In genomic region chr1:92215996-92216630, GRCm38 (mm10) we compare ENCODE assay signal across 11 mouse cellular contexts. TPM values are rescaled to one million over a fixed set of nuclear protein-coding genes. Genes with fewer than 3 reads are reported as not detected.
DNase-seq lines count a peak whose midpoint lies in the region; ATAC-seq and TF ChIP-seq lines count a peak whose summit lies in the region.
"Had no signal": no experiment of that assay in that cellular context is flagged by ENCODE, and none has a peak within 500 bp of the region (broad histone marks: within the 10 kb centered on the region; RNA-seq: fewer than 3 reads in every experiment).

No protein-coding gene starts in this region.

- H3K4me1 ChIP-seq in liver, postnatal 0 days (ENCODE audit: insufficient read depth) = no peaks in the 10 kb centered on the region
- H3K4me1 ChIP-seq in embryonic facial prominence, embryonic 14.5 days (ENCODE audit: control insufficient read depth, insufficient read depth, low read length) = peaks cover 22% of the 10 kb centered on the region
- H3K4me1 ChIP-seq in limb, embryonic 14.5 days (ENCODE audit: control insufficient read depth, insufficient read depth, low read length) = peaks cover 33% of the 10 kb centered on the region
- H3K4me1 ChIP-seq: megakaryocyte, embryonic 14.5 days had no signal

- no peak for ATAC-seq in liver, postnatal 0 days
- peak; percentile 37; the same call in 1 of the 2 replicates for ATAC-seq in embryonic facial prominence, embryonic 14.5 days (ENCODE audit: low read depth)
- ATAC-seq in limb, embryonic 14.5 days (ENCODE audit: low FRiP score, low read depth) = peak; percentile 76
- ATAC-seq in activated CD4-positive, CD25-positive, alpha-beta regulatory T cell, adult 4 months = no peak

- peak; percentile 36 for DNase-seq in gastrocnemius, adult 2 months
- no peak for DNase-seq in gastrocnemius, adult 8-10 months (ENCODE audit: low spot score in 2 of 2)
- peak; percentile 13 for DNase-seq in liver
- no peak for DNase-seq in liver, postnatal 0 days
- peak; percentile 83 for DNase-seq in embryonic facial prominence, embryonic 14.5 days (ENCODE audit: low spot score)
- peak; percentile 67 for DNase-seq in limb, embryonic 14.5 days (ENCODE audit: low spot score)
- no peak for DNase-seq in kidney, adult 8-10 months
- DNase-seq: kidney, adult 18-20 months; right cerebral cortex, postnatal 4 days had no signal

- TF ChIP-seq CTCF in gastrocnemius, adult 2 months (IDR thresholded peaks at IDR 0.05) = no peak
- no peak for TF ChIP-seq CTCF in liver, postnatal 0 days (IDR thresholded peaks at IDR 0.05; ENCODE audit: low read depth)

- no peak for TF ChIP-seq POLR2A in limb, embryonic 14.5 days (IDR thresholded peaks at IDR 0.05; ENCODE audit: borderline replicate concordance, extremely low read depth, insufficient read depth, insufficient read length)

- intact Hi-C loops in gastrocnemius, adult 2 months (cut with DNase I) = no loop called here

- 45% methylated on average over 11 of the region's 11 CpGs for WGBS in liver, postnatal 0 days (ENCODE audit: insufficient replicate concordance)
- 51% methylated on average over 11 of the region's 11 CpGs for whole genome bisulfite sequencing in embryonic facial prominence, embryonic 14.5 days
- 38% methylated on average over 11 of the region's 11 CpGs for WGBS in limb, embryonic 14.5 days

- TF ChIP-seq EP300 in liver, postnatal 0 days (IDR thresholded peaks at IDR 0.05; ENCODE audit: low read depth) = no peak

- H3K4me2 ChIP-seq in liver, postnatal 0 days (ENCODE audit: low read depth, low read length) = no peak overlapping the region
- H3K4me2 ChIP-seq in embryonic facial prominence, embryonic 14.5 days (ENCODE audit: low read depth, low read length) = no peak overlapping the region
- 0 out of 2 replicates have a peak overlapping the region, but pooled peaks have one; percentile 1 for H3K4me2 ChIP-seq in limb, embryonic 14.5 days (replicated peaks; ENCODE audit: low read depth, low read length, severe bottlenecking)

- peak overlapping the region; percentile 50 for H3K27ac ChIP-seq in gastrocnemius, adult 2 months
- no peak overlapping the region for H3K27ac ChIP-seq in liver, postnatal 0 days (ENCODE audit: low read depth)
- peak overlapping the region; percentile 49 for H3K27ac ChIP-seq in embryonic facial prominence, embryonic 14.5 days (replicated peaks; ENCODE audit: low read depth, low read length)
- H3K27ac ChIP-seq in limb, embryonic 14.5 days (replicated peaks; ENCODE audit: low read depth, low read length) = peak overlapping the region; percentile 67

- H3K27me3 ChIP-seq in liver, postnatal 0 days (ENCODE audit: insufficient read depth, low read length) = no peaks in the 10 kb centered on the region
- H3K27me3 ChIP-seq in embryonic facial prominence, embryonic 14.5 days (replicated peaks; ENCODE audit: control insufficient read depth, insufficient read depth, low read length) = no peaks in the 10 kb centered on the region
- H3K27me3 ChIP-seq in limb, embryonic 14.5 days (ENCODE audit: control insufficient read depth, insufficient read depth, low read length) = no peaks in the 10 kb centered on the region

- no peaks in the 10 kb centered on the region for H3K9me3 ChIP-seq in liver, postnatal 0 days (ENCODE audit: low read length)
- no peaks in the 10 kb centered on the region for H3K9me3 ChIP-seq in embryonic facial prominence, embryonic 14.5 days (ENCODE audit: control insufficient read depth, low read length)
- no peaks in the 10 kb centered on the region for H3K9me3 ChIP-seq in limb, embryonic 14.5 days (ENCODE audit: control insufficient read depth, low read length)

- no peak overlapping the region for H3K4me3 ChIP-seq in gastrocnemius, adult 2 months
- no peak overlapping the region for H3K4me3 ChIP-seq in liver, postnatal 0 days (ENCODE audit: low read depth, low read length)
- H3K4me3 ChIP-seq in embryonic facial prominence, embryonic 14.5 days (ENCODE audit: low read depth, low read length) = no peak overlapping the region
- no peak overlapping the region for H3K4me3 ChIP-seq in limb, embryonic 14.5 days (replicated peaks; ENCODE audit: low read length)
- H3K4me3 ChIP-seq: megakaryocyte, embryonic 14.5 days had no signal

- H3K36me3 ChIP-seq in liver, postnatal 0 days (replicated peaks; ENCODE audit: insufficient read depth, low read length) = no peaks in the 10 kb centered on the region
- no peaks in the 10 kb centered on the region for H3K36me3 ChIP-seq in embryonic facial prominence, embryonic 14.5 days (ENCODE audit: control insufficient read depth, insufficient read depth, low read length)
- no peaks in the 10 kb centered on the region for H3K36me3 ChIP-seq in limb, embryonic 14.5 days (ENCODE audit: control insufficient read depth, insufficient read depth, low read length)

- no peak overlapping the region for H3K9ac ChIP-seq in liver, postnatal 0 days (replicated peaks)
- H3K9ac ChIP-seq in embryonic facial prominence, embryonic 14.5 days (ENCODE audit: low read depth, low read length) = no peak overlapping the region
- no peak overlapping the region for H3K9ac ChIP-seq in limb, embryonic 14.5 days (ENCODE audit: low read depth, low read length, severe bottlenecking)

RNA-seq across cellular contexts. Expression of gene Hdac4, which starts 20.6 kb away (rescaled TPM):
- 10 to 100 TPM; 41.8 to 66.3 TPM for total RNA-seq in gastrocnemius, adult 2 months (2021)
- total RNA-seq in gastrocnemius, adult 8-10 months (2022) = 10 to 100 TPM; 47.2 to 89.1 (median 64.7) TPM
- polyA plus RNA-seq in liver, postnatal 0 days (2015; fragmentation: Nextera tagmentation; extraction: Ambion mirVana) = 3.0 and 3.8 TPM in 2 replicates
- polyA plus RNA-seq in embryonic facial prominence, embryonic 14.5 days (2014; fragmentation: Nextera tagmentation; extraction: Ambion mirVana) = 24.0 and 24.1 TPM in 2 replicates
- polyA plus RNA-seq in limb, embryonic 14.5 days (2012; rRNA removed) = 15.2 and 18.9 TPM in 2 replicates
- 25.4 and 36.6 TPM in 2 replicates for polyA plus RNA-seq in limb, embryonic 14.5 days (2014; fragmentation: Nextera tagmentation; extraction: Ambion mirVana)
- 10 to 100 TPM; 46.3 to 62.1 TPM for polyA plus RNA-seq in activated CD4-positive, CD25-positive, alpha-beta regulatory T cell, adult 4 months (2017; shearing (Covaris generic))

Comparison
In these comparisons a context has a peak if more than half of its experiments do, and no peak if none do; other contexts are left out.
1. DNase-seq: peak in gastrocnemius, adult 2 months (single experiment), liver (single experiment), embryonic facial prominence, embryonic 14.5 days (single experiment) and limb, embryonic 14.5 days (single experiment); none in gastrocnemius, adult 8-10 months (0 of 2), liver, postnatal 0 days (single experiment) and kidney, adult 8-10 months (0 of 2).
2. ATAC-seq: peak in embryonic facial prominence, embryonic 14.5 days (single experiment) and limb, embryonic 14.5 days (single experiment); none in liver, postnatal 0 days (single experiment) and activated CD4-positive, CD25-positive, alpha-beta regulatory T cell, adult 4 months (single experiment).